Mouse (Mus musculus) myocyte (in vitro differentiated cells): ENCODE measurements around the gene Nup188. TPM values are rescaled to one million over a fixed set of nuclear protein-coding genes. Genes with fewer than 3 reads are reported as not detected.

Experiments used
- H3K27me3 ChIP-seq: one replicate; pipeline ENCODE4 v1.6.1; 2011; ENCODE audit not compliant: control insufficient read depth, insufficient read depth, insufficient read length
- H3K36me3 ChIP-seq: one replicate; pipeline ENCODE4 v1.6.1; 2011; ENCODE audit not compliant: control insufficient read depth, insufficient read depth
- H3K4me2 ChIP-seq: one replicate; pipeline ENCODE4 v1.6.1; 2011; ENCODE audit warnings: low read depth, control low read depth
- H3K4me3 ChIP-seq: one replicate; pipeline ENCODE4 v1.5.1; 2011; ENCODE audit warnings: mild to moderate bottlenecking, control low read depth, moderate library complexity
- H3K79me2 ChIP-seq: one replicate; pipeline ENCODE4 v1.6.1; 2011; ENCODE audit not compliant: control insufficient read depth, insufficient read depth
- H3ac ChIP-seq: one replicate; pipeline ENCODE4 v1.6.1; 2011; ENCODE audit not compliant: control insufficient read depth, insufficient read length
- CEBPB ChIP-seq: IDR thresholded peaks from 2 replicates; pipeline ENCODE4 v1.6.1; 2011; ENCODE audit warnings: mild to moderate bottlenecking, moderate library complexity; ENCODE audit not compliant: poor library complexity, insufficient read depth, severe bottlenecking
- E2F4 ChIP-seq: IDR thresholded peaks from one replicate; pipeline ENCODE4 v1.6.1; 2011; ENCODE audit warnings: mild to moderate bottlenecking, control low read depth, moderate library complexity; ENCODE audit not compliant: insufficient read depth
- MAX ChIP-seq: IDR thresholded peaks from one replicate; pipeline ENCODE4 v1.6.1; 2011; ENCODE audit warnings: low read depth, mild to moderate bottlenecking, control low read depth
- MYOD1 ChIP-seq, 3 experiments: IDR thresholded peaks; one replicate each; pipeline ENCODE4 v1.6.1; 2011; ENCODE audit warnings: control low read depth in 2 of 3, low read depth in 2 of 3, mild to moderate bottlenecking in 2 of 3, moderate library complexity in 1 of 3; ENCODE audit not compliant: insufficient read length in 2 of 3, control insufficient read depth in 1 of 3
- MYOG ChIP-seq, 3 experiments: IDR thresholded peaks; one replicate each; pipeline ENCODE4 v1.6.1; 2011; ENCODE audit warnings: control low read depth in 2 of 3, low read depth in 2 of 3, mild to moderate bottlenecking in 2 of 3; ENCODE audit not compliant: insufficient read length in 2 of 3, control insufficient read depth in 1 of 3, insufficient read depth in 1 of 3
- POLR2A ChIP-seq: IDR thresholded peaks from one replicate; pipeline ENCODE4 v1.6.1; 2011; ENCODE audit warnings: low read depth, mild to moderate bottlenecking, control low read depth, moderate library complexity; ENCODE audit not compliant: insufficient read length
- POLR2AphosphoS2 ChIP-seq: IDR thresholded peaks from one replicate; pipeline ENCODE4 v1.6.1; 2011; ENCODE audit warnings: low read depth, control low read depth; ENCODE audit not compliant: insufficient read length
- REST ChIP-seq: IDR thresholded peaks from one replicate; pipeline ENCODE4 v1.6.1; 2011; ENCODE audit warnings: mild to moderate bottlenecking, control low read depth, moderate library complexity; ENCODE audit not compliant: insufficient read depth, insufficient read length
- SRF ChIP-seq: IDR thresholded peaks from one replicate; pipeline ENCODE4 v1.6.1; 2011; ENCODE audit warnings: low read depth; ENCODE audit not compliant: control insufficient read depth, insufficient read length
- TCF12 ChIP-seq: IDR thresholded peaks from one replicate; pipeline ENCODE4 v1.6.1; 2011; ENCODE audit warnings: mild to moderate bottlenecking, control low read depth; ENCODE audit not compliant: poor library complexity, insufficient read depth, severe bottlenecking
- TCF3 ChIP-seq: IDR thresholded peaks from one replicate; pipeline ENCODE4 v1.6.1; 2011; ENCODE audit warnings: low read depth, control low read depth; ENCODE audit not compliant: insufficient read length
- USF1 ChIP-seq: IDR thresholded peaks from one replicate; pipeline ENCODE4 v1.6.1; 2011; ENCODE audit warnings: low read depth, mild to moderate bottlenecking, control low read depth, moderate library complexity
- polyA plus RNA-seq: library from polyadenylated mRNA; unstranded; fragments of >200 nt; fragmentation: generic; extraction: Trizol; gene quantifications from one replicate; pipeline ENCODE4 v1.2.1, GENCODE M21; 2012; ENCODE audit warnings: missing spikeins

The Nup188 gene
- polyA plus RNA-seq, 1 experiment: 54.0 TPM

GRCm38 (mm10) chr2:30266392-30266941 is 19.7 kb upstream of the Nup188 start:
- peak overlapping the region; percentile 72 for H3K4me2 ChIP-seq
- TF ChIP-seq TCF3 (no peak), POLR2A (peak; percentile 39), POLR2AphosphoS2 (peak; percentile 29)
- H3K27me3 ChIP-seq: no peaks in the 10 kb centered on the region
- no peak overlapping the region for H3ac ChIP-seq
- H3K4me3 ChIP-seq: peak overlapping the region; percentile 10
- peaks cover 3% of the 10 kb centered on the region for H3K79me2 ChIP-seq
- peaks cover 33% of the 10 kb centered on the region for H3K36me3 ChIP-seq

GRCm38 (mm10) chr2:30267466-30267865 is 18.7 kb upstream of the Nup188 start:
- Histone ChIP-seq H3K4me3 (peak overlapping the region; percentile 10), H3ac (no peak overlapping the region), H3K27me3 (no peaks in the 10 kb centered on the region), H3K4me2 (peak overlapping the region; percentile 72), H3K79me2 (no peaks in the 10 kb centered on the region), H3K36me3 (peaks cover 26% of the 10 kb centered on the region)
- TF ChIP-seq REST (no peak), POLR2A (peak; percentile 33), POLR2AphosphoS2 (peak; percentile 28)

GRCm38 (mm10) chr2:30268371-30268770 is 17.8 kb upstream of the Nup188 start:
- peaks cover 18% of the 10 kb centered on the region for H3K36me3 ChIP-seq
- no peak for TF ChIP-seq MYOG (IDR thresholded peaks at IDR 0.05; ENCODE audit: control insufficient read depth in 1 of 3, insufficient read depth in 1 of 3, insufficient read length in 2 of 3, low read depth in 2 of 3)
- no peak for TF ChIP-seq TCF3
- no peak for TF ChIP-seq CEBPB
- H3K4me2 ChIP-seq: no peak overlapping the region
- H3K79me2 ChIP-seq: no peaks in the 10 kb centered on the region
- no peak overlapping the region for H3ac ChIP-seq
- H3K4me3 ChIP-seq: no peak overlapping the region
- H3K27me3 ChIP-seq: no peaks in the 10 kb centered on the region

GRCm38 (mm10) chr2:30269241-30269990 is 16.8 kb upstream of the Nup188 start:
- Histone ChIP-seq H3K27me3 (no peaks in the 10 kb centered on the region), H3K4me2 (peak overlapping the region; percentile 56), H3K79me2 (no peaks in the 10 kb centered on the region), H3K4me3 (no peak overlapping the region), H3ac (no peak overlapping the region), H3K36me3 (peaks cover 8% of the 10 kb centered on the region)
- TF ChIP-seq REST (no peak), POLR2AphosphoS2 (no peak), CEBPB (no peak), TCF12 (no peak), MYOG (IDR thresholded peaks at IDR 0.05; ENCODE audit: control insufficient read depth in 1 of 3, insufficient read depth in 1 of 3, insufficient read length in 2 of 3, low read depth in 2 of 3) (no peak), MAX (no peak), E2F4 (no peak), SRF (no peak), MYOD1 (IDR thresholded peaks at IDR 0.05; ENCODE audit: control insufficient read depth in 1 of 3, insufficient read length in 2 of 3, low read depth in 2 of 3) (no peak), TCF3 (no peak), USF1 (no peak), POLR2A (no peak)

- H3K36me3 ChIP-seq: peaks cover under 1% of the 10 kb centered on the region
- H3K79me2 ChIP-seq: no peaks in the 10 kb centered on the region
- H3ac ChIP-seq: no peak overlapping the region
- peak overlapping the region; percentile 56 for H3K4me2 ChIP-seq
- H3K27me3 ChIP-seq: no peaks in the 10 kb centered on the region
- no peak overlapping the region for H3K4me3 ChIP-seq
- no peak for TF ChIP-seq TCF3
- TF ChIP-seq MAX: no peak
- no peak for TF ChIP-seq E2F4
- TF ChIP-seq SRF: no peak
These were observed 16.1 kb upstream of the Nup188 start for GRCm38 (mm10) chr2:30270134-30270533.

GRCm38 (mm10) chr2:30280743-30281142 is 5.5 kb upstream of the Nup188 start, which contains the start of gene Gm28038:
TSS of gene Gm28038 (plus strand) at chr2:30281043.
- Histone ChIP-seq H3ac (no peak within 1 kb of the TSS), H3K4me3 (no peak within 1 kb of the TSS), H3K36me3 (no peaks in the 10 kb centered on the region), H3K4me2 (no peak within 1 kb of the TSS), H3K79me2 (peaks cover 16% of the 10 kb centered on the region), H3K27me3 (no peaks in the 10 kb centered on the region)
- TF ChIP-seq MAX (no peak), SRF (no peak), TCF12 (no peak), POLR2AphosphoS2 (peak; percentile 25)
